In the genomic region with DNA sequence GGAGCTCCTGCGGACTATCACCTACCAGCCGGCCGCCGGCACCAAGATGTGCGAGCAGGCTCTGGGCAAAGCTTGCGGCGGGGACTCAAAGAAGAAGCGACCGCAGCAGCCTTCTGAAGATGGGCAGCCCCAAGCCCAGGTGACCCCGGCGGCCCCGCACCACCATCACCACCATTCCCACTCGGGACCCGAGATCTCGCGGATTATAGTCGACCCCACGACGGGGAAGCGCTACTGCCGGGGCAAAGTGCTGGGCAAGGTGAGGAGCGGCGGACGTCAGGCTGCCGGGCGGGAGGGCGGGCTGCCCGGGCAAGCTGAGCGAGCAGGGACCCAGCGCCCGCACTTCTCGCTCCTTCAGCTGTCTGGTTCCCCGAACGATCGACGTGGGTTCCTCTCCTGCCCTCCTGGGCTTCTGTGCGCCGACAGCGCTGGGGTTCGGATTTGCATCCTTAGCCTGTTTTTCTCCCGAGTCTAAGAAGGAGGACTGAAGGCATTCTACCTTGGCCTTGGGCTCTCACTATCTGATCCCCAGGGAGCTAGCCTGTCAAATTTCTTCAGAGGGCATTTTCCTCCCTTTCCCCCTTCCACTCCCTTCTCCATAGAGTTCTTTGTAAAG, we compare ENCODE assay signal across 8 mouse cellular contexts. TPM values are rescaled to one million over a fixed set of nuclear protein-coding genes. Genes with fewer than 3 reads are reported as not detected.
A peak's percentile ranks its signal among the peaks of the same experiment; 100 is the strongest.
DNase-seq lines count a peak whose midpoint lies in the region; ATAC-seq and TF ChIP-seq lines count a peak whose summit lies in the region.
"Had no signal": no experiment of that assay in that cellular context is flagged by ENCODE, and none has a peak within 500 bp of the region (broad histone marks: within the 10 kb centered on the region; RNA-seq: fewer than 3 reads in every experiment).

No protein-coding gene starts in this region.

- H3K9me3 ChIP-seq in liver, postnatal 0 days (ENCODE audit: low read length): no peaks in the 10 kb centered on the region
- peaks cover 4% of the 10 kb centered on the region; the same call in 1 of the 2 replicates for H3K9me3 ChIP-seq in stomach, embryonic 16.5 days (replicated peaks; ENCODE audit: control insufficient read depth, low read length)

- H3K4me3 ChIP-seq in testis, adult 2 months (ENCODE audit: control insufficient read depth, low read depth, low read length): peak overlapping the region; percentile 89
- peak overlapping the region; percentile 78 for H3K4me3 ChIP-seq in liver, postnatal 0 days (ENCODE audit: low read depth, low read length)
- H3K4me3 ChIP-seq in stomach, embryonic 16.5 days (replicated peaks; ENCODE audit: low read length): peak overlapping the region; percentile 82

- peak overlapping the region; percentile 80 for H3K9ac ChIP-seq in liver, postnatal 0 days (replicated peaks)
- H3K9ac ChIP-seq in stomach, embryonic 16.5 days (ENCODE audit: low read length): peak overlapping the region; percentile 94

- H3K27ac ChIP-seq in testis, adult 2 months (ENCODE audit: control insufficient read depth, insufficient read depth, low read depth, low read length): peak overlapping the region; percentile 56
- peak overlapping the region; percentile 90 for H3K27ac ChIP-seq in liver, postnatal 0 days (ENCODE audit: low read depth)
- H3K27ac ChIP-seq in stomach, embryonic 16.5 days (ENCODE audit: low read length): peak overlapping the region; percentile 90

- H3K4me1 ChIP-seq in testis, adult 2 months (ENCODE audit: control insufficient read depth, insufficient read depth, low read length): peaks cover 6% of the 10 kb centered on the region
- no peaks in the 10 kb centered on the region for H3K4me1 ChIP-seq in liver, postnatal 0 days (ENCODE audit: insufficient read depth)
- peaks cover 11% of the 10 kb centered on the region; the same call in 1 of the 2 replicates for H3K4me1 ChIP-seq in stomach, embryonic 16.5 days (ENCODE audit: control insufficient read depth, insufficient read depth, low read length)

- TF ChIP-seq CTCF in testis, adult 2 months (IDR thresholded peaks at IDR 0.05; ENCODE audit: control insufficient read depth, insufficient read depth, insufficient replicate concordance, low read depth, low read length): no peak
- no peak for TF ChIP-seq CTCF in liver, postnatal 0 days (IDR thresholded peaks at IDR 0.05; ENCODE audit: low read depth)

- H3K27me3 ChIP-seq in testis, adult 2 months (ENCODE audit: control insufficient read depth, insufficient read depth, low read length): no peaks in the 10 kb centered on the region
- H3K27me3 ChIP-seq in liver, postnatal 0 days (ENCODE audit: insufficient read depth, low read length): peaks cover 8% of the 10 kb centered on the region; the same call in 1 of the 2 replicates
- H3K27me3 ChIP-seq in stomach, embryonic 16.5 days (ENCODE audit: control insufficient read depth, insufficient read depth, low read length): no peaks in the 10 kb centered on the region

- ATAC-seq in liver, postnatal 0 days: peak; percentile 30
- ATAC-seq in stomach, embryonic 16.5 days (ENCODE audit: insufficient read depth, low FRiP score): peak; percentile 13; the same call in 1 of the 2 replicates

- DNase-seq in testis, postnatal 14 days (ENCODE audit: low spot score): no peak
- peak; percentile 59 for DNase-seq in embryo, embryonic 10.5 days (ENCODE audit: low spot score)
- DNase-seq in heart, postnatal 25 days (ENCODE audit: low spot score): peak; percentile 26
- peak; percentile 43 for DNase-seq in liver, postnatal 0 days
- no peak for DNase-seq in left cerebral cortex, adult 18-20 months (ENCODE audit: low spot score in 2 of 2)

- under 1% methylated on average over 41 of the region's 41 CpGs for WGBS in liver, postnatal 0 days (ENCODE audit: insufficient replicate concordance)
- WGBS in stomach, embryonic 16.5 days: under 1% methylated on average over 41 of the region's 41 CpGs

- H3K36me3 ChIP-seq in testis, adult 2 months (ENCODE audit: control insufficient read depth, insufficient read depth, low read length): no peaks in the 10 kb centered on the region
- peaks cover 24% of the 10 kb centered on the region for H3K36me3 ChIP-seq in liver, postnatal 0 days (replicated peaks; ENCODE audit: insufficient read depth, low read length)
- H3K36me3 ChIP-seq in stomach, embryonic 16.5 days (ENCODE audit: control insufficient read depth, insufficient read depth, low read length): peaks cover 22% of the 10 kb centered on the region

- H3K4me2 ChIP-seq in liver, postnatal 0 days (ENCODE audit: low read depth, low read length): peak overlapping the region; percentile 95
- peak overlapping the region; percentile 91 for H3K4me2 ChIP-seq in stomach, embryonic 16.5 days (ENCODE audit: low read depth, low read length)

- intact Hi-C loops in heart, postnatal 25 days (cut with DNase I): loop anchor here (2.0 to 5.0 kb wide), 4 partner anchors 142 to 472 kb away; no protein-coding TSS in a partner anchor

- TF ChIP-seq EP300 in liver, postnatal 0 days (IDR thresholded peaks at IDR 0.05; ENCODE audit: low read depth): no peak

- no peak for TF ChIP-seq POLR2A in testis, adult 2 months (IDR thresholded peaks at IDR 0.05; ENCODE audit: control insufficient read depth, low read depth, low read length)

RNA-seq across cellular contexts. Expression of gene Plk2, which starts 0.4 kb away (rescaled TPM):
- 3.7 and 4.1 TPM in 2 replicates for polyA plus RNA-seq in testis, adult 2 months (2012; rRNA removed)
- 10 to 100 TPM; 29.5 to 32.4 TPM for total RNA-seq in heart, postnatal 25 days (2021)
- polyA plus RNA-seq in liver, postnatal 0 days (2015; fragmentation: Nextera tagmentation; extraction: Ambion mirVana): 8.4 and 9.6 TPM in 2 replicates
- polyA plus RNA-seq in stomach, embryonic 16.5 days (2015; fragmentation: Nextera tagmentation; extraction: Ambion mirVana): 115 and 120 TPM in 2 replicates
- total RNA-seq in left cerebral cortex, adult 18-20 months (2021): 100 to 1,000 TPM; 272 to 280 TPM

RNA-seq across cellular contexts. Expression of gene Gapt, which starts 38.3 kb away (rescaled TPM):
- polyA plus RNA-seq in testis, adult 2 months (2012; rRNA removed): 0.67 TPM in 2 replicates
- total RNA-seq in heart, postnatal 25 days (2021): under 1 TPM; 0.11 to 0.23 TPM
- polyA plus RNA-seq in liver, postnatal 0 days (2015; fragmentation: Nextera tagmentation; extraction: Ambion mirVana): 3.5 and 3.6 TPM in 2 replicates
- polyA plus RNA-seq in stomach, embryonic 16.5 days (2015; fragmentation: Nextera tagmentation; extraction: Ambion mirVana): 0.55 and 0.98 TPM in 2 replicates
- not detected for total RNA-seq in left cerebral cortex, adult 18-20 months (2021)
- polyA plus RNA-seq: frontal cortex, adult 2 months had no signal

Comparison
In these comparisons a context has a peak if more than half of its experiments do, and no peak if none do; other contexts are left out.
1. DNase-seq: peak in embryo, embryonic 10.5 days (single experiment), heart, postnatal 25 days (single experiment) and liver, postnatal 0 days (single experiment); none in testis, postnatal 14 days (single experiment) and left cerebral cortex, adult 18-20 months (0 of 2).
2. RNA of gene Plk2, which starts 0.4 kb away (polyA plus RNA-seq): 115 to 120 TPM in stomach, embryonic 16.5 days; 8.4 to 9.6 TPM in liver, postnatal 0 days and 3.7 to 4.1 TPM in testis, adult 2 months; every median in the first group is over 10 times any median in the second.
3. Peak in every context shown above with its lines, with median percentiles within 50 percentile points of each other: H3K27ac ChIP-seq and H3K4me3 ChIP-seq.